Mouse (Mus musculus) megakaryocyte-erythroid progenitor cell, adult 5 weeks (primary cell): ENCODE data around the gene Zfp36l3. TPM values are rescaled to one million over a fixed set of nuclear protein-coding genes. Genes with fewer than 3 reads are reported as not detected.

Experiments
- polyA plus RNA-seq: library from polyadenylated mRNA; stranded (reverse); fragments of >175 nt; gene quantifications from 2 replicates; pipeline ENCODE4 v1.2.3, GENCODE M21; 2012

Gene Zfp36l3
- not detected in 2 replicates for polyA plus RNA-seq

DNA sequence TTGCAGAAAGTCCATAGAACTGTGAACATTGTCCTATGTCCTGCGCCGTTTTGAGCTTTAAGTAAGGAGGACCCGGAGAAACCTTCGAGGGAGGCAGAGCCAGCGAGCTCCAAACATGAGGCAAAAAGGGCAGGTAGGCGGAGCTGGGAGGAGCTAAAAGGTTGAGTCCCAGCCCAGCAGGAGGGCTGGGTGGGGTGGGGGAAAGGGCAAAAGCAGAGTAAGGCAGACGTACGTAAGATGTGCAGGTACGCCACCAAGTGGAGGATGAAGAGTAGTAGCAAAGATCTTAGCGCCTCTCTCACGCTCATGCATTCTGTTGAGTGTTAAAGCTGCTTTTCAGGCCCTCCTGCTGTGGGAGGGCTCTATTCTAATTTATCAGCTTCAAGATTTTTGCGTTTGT lies at the start of gene Zfp36l3:
Gene Zfp36l3 (minus strand): TSS at position 119 of the 400 bp plus-strand sequence.

DNA sequence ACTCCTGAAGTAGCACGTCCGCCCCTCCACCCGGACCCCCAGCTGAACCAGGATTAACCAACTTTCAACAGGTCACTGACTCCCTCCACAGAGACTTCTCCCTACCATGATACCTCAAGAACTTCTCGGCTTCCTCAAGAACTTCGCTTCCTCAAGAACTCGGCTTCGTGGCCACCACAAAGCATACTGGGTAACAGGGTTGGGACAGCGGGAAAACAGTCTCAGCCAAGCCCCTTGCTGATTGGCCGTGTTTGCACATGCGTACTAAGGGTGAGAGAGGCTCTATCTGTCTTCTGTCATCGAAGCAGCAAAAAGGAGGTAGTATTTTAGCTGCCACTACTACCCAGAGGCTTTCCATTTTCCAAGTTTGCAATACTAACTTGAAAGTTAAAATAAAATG lies 21.3 kb upstream of the Zfp36l3 start, which contains the start of gene Xlr:
Gene Xlr (minus strand): TSS at position 188 of the 400 bp plus-strand sequence.

DNA sequence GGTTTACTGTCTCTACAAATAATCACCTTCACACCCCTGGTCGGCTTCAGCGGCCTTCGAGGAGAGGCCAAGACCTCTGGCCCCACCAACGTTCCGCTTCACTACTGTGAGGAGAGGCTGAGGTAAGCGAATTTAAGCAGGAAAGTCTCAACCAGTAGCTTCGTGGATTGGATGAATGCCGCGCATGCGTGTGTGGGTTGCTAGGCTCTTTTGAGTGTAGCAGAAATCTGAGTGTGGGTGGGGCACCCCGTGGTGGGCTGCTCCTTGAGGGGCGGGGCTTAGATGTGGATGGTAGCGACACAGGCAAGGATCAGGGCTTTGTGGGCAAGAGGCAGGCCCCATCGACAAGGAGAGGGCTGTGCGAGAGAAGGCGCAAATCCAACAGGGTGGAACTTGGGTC lies 18.5 kb downstream of the Zfp36l3 start, which contains the start of gene 1700013H16Rik:
Gene 1700013H16Rik (minus strand): TSS at position 96 of the 400 bp plus-strand sequence.

DNA sequence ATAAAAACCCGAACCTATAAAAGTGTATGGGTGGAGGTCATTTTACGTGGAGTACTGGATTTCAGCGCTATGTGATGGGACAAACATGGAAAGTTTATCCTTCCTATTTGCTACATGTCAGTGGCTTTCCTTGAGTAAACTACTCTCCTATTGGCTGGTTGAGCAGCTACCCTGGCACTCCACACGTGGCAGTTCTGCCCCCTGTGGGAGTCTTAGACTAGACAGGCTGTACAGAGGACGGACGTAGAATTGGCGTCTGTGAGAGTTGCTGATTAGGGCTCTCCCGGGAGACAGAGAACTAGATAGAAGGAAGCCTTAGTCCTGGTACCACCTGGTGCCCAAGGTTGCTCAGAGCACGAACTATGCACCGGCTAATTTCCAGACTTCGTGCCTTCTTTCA lies 51.6 kb downstream of the Zfp36l3 start, which contains the start of gene 4930502E18Rik:
Gene 4930502E18Rik (plus strand): TSS at position 231 of the 400 bp plus-strand sequence.

Other genes with a start within 250 kb of the Zfp36l3 start
- 0.68 and 0.74 TPM in 2 replicates for gene Rtl8c, start 168.4 kb downstream of the Zfp36l3 start, polyA plus RNA-seq
- not detected in 2 replicates for gene Gm14597, start 167.4 kb downstream of the Zfp36l3 start, polyA plus RNA-seq
- 23.3 and 33.9 TPM in 2 replicates for gene Rtl8a, start 132.7 kb downstream of the Zfp36l3 start, polyA plus RNA-seq
- 52.1 and 54.0 TPM in 2 replicates for gene Rtl8b, start 106.0 kb downstream of the Zfp36l3 start, polyA plus RNA-seq
- not detected in 2 replicates for gene 4930502E18Rik, start 51.6 kb downstream of the Zfp36l3 start, polyA plus RNA-seq
- not detected in 2 replicates for gene 1700013H16Rik, start 18.6 kb downstream of the Zfp36l3 start, polyA plus RNA-seq
- gene Xlr, start 21.3 kb upstream of the Zfp36l3 start, polyA plus RNA-seq: 0.11 and 0.35 TPM in 2 replicates